Mouse (Mus musculus): Measurements from ENCODE around the gene Scai. TPM values are rescaled to one million over a fixed set of nuclear protein-coding genes. Genes with fewer than 3 reads are reported as not detected.

Gene Scai
- polyA plus RNA-seq, 1 experiment, result 4.8 TPM

DNA sequence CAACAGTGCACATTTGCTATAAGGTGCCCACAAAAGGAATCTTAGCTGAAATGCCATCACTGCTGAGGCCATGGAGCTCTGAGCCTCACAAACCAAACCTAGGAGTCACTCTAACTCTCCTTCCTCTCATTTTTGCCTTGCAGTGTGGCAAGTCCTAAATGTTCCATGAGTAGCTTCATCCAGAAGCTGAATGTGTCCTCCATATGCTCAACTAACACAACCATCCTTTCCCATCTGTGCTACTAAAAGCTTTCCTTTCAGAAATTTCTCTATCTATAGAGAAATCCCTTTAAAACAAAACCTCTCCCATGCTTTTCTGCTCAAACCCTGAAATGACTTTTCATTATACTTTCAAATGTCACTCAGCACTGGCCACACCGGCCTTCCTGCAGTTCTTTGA, 158.9 kb downstream of the Scai start:
- 100% methylated on average over 1 of the region's 1 CpGs for WGBS
- no peak overlapping the region for H3K4me3 ChIP-seq (ENCODE audit: control insufficient read depth, insufficient read depth, low read length)
- no peak for TF ChIP-seq POLR2A (IDR thresholded peaks at IDR 0.05; ENCODE audit: control insufficient read depth, extremely low read depth, insufficient read depth, low read length, poor library complexity)
- no peak for TF ChIP-seq CTCF (IDR thresholded peaks at IDR 0.05; ENCODE audit: borderline replicate concordance, control insufficient read depth, extremely low read depth, insufficient read depth, low read length, poor library complexity)
- no peaks in the 10 kb centered on the region for H3K4me1 ChIP-seq (replicated peaks; ENCODE audit: control insufficient read depth, insufficient read depth, low read length)
- peaks cover 51% of the 10 kb centered on the region for H3K36me3 ChIP-seq (ENCODE audit: control insufficient read depth, insufficient read depth, low read length)
- no peaks in the 10 kb centered on the region for H3K27me3 ChIP-seq (ENCODE audit: control insufficient read depth, insufficient read depth, low read length)
- H3K27ac ChIP-seq (ENCODE audit: control insufficient read depth, insufficient read depth, low read length), result no peak overlapping the region
- no peak for DNase-seq

DNA sequence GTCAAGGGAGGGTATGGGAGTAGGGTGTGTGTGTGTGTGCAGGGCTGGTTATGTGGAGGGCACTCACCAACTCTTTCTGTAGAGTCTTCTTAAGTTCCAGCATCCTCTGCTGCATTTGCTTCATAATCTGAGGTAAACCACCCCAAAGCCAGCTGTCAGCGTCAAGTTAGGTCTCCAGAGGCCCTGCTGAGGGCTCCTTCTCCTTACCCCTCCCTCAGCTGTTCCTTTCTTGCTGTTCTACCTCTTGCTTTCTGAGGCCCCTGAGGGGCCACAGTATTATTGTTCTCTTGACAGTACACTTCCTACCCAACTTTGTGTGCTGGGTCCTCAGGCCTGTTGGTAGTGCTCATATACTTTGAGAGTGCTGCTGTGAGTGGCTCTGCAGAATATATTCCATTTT, 170.5 kb downstream of the Scai start:
- Histone ChIP-seq H3K27ac (ENCODE audit: control insufficient read depth, insufficient read depth, low read length) (no peak overlapping the region), H3K4me3 (ENCODE audit: control insufficient read depth, insufficient read depth, low read length) (no peak overlapping the region), H3K4me1 (replicated peaks; ENCODE audit: control insufficient read depth, insufficient read depth, low read length) (no peaks in the 10 kb centered on the region), H3K36me3 (ENCODE audit: control insufficient read depth, insufficient read depth, low read length) (peaks cover 54% of the 10 kb centered on the region), H3K27me3 (ENCODE audit: control insufficient read depth, insufficient read depth, low read length) (no peaks in the 10 kb centered on the region)
- TF ChIP-seq CTCF (IDR thresholded peaks at IDR 0.05; ENCODE audit: borderline replicate concordance, control insufficient read depth, extremely low read depth, insufficient read depth, low read length, poor library complexity), result no peak
- WGBS, result 91% methylated on average over 1 of the region's 1 CpGs
- DNase-seq, result no peak

DNA sequence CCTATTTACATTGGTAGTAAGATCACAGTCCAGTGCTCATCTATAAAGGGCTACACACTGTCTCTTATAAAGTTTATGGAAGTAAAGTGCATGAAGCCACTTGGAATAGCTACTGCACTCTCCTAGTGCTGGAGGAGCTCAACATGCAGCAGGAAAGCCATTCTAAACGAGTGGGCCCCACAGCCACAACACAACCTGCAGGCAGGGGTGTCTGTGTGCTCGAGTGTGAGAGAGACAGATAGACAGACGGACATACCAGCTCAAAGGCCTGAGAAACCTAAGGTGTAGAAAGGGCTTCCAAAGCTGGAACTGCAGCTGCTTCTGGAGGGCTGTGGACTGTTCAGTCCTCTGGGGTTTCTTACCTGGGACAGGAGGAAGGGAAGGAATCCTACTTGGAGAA, 174.0 kb downstream of the Scai start:
- WGBS, result 86% methylated on average over 3 of the region's 3 CpGs
- no peaks in the 10 kb centered on the region for H3K4me1 ChIP-seq (replicated peaks; ENCODE audit: control insufficient read depth, insufficient read depth, low read length)
- H3K4me3 ChIP-seq (ENCODE audit: control insufficient read depth, insufficient read depth, low read length), result no peak overlapping the region
- DNase-seq, result no peak
- no peak for TF ChIP-seq CTCF (IDR thresholded peaks at IDR 0.05; ENCODE audit: borderline replicate concordance, control insufficient read depth, extremely low read depth, insufficient read depth, low read length, poor library complexity)
- no peak for TF ChIP-seq POLR2A (IDR thresholded peaks at IDR 0.05; ENCODE audit: control insufficient read depth, extremely low read depth, insufficient read depth, low read length, poor library complexity)
- no peaks in the 10 kb centered on the region for H3K27me3 ChIP-seq (ENCODE audit: control insufficient read depth, insufficient read depth, low read length)
- H3K27ac ChIP-seq (ENCODE audit: control insufficient read depth, insufficient read depth, low read length), result no peak overlapping the region
- H3K36me3 ChIP-seq (ENCODE audit: control insufficient read depth, insufficient read depth, low read length), result peaks cover 61% of the 10 kb centered on the region

Other genes with a start within 250 kb of the Scai start
- 1.3 and 1.6 TPM in 2 replicates for gene Wdr38, start 193.3 kb downstream of the Scai start, polyA plus RNA-seq (2012; rRNA removed)
- 52.9 and 53.2 TPM in 2 replicates for gene Arpc5l, start 185.4 kb downstream of the Scai start, polyA plus RNA-seq (2012; rRNA removed)
- gene Rpl35, start 185.1 kb downstream of the Scai start, polyA plus RNA-seq (2012; rRNA removed), result 207 and 221 TPM in 2 replicates
- gene Golga1, start 125.2 kb downstream of the Scai start, polyA plus RNA-seq (2012; rRNA removed), result 14.0 and 18.5 TPM in 2 replicates
- 32.9 and 33.0 TPM in 2 replicates for gene Ppp6c, start 35.7 kb upstream of the Scai start, polyA plus RNA-seq (2012; rRNA removed)

Measured in thymus, adult 2 months (tissue).